7 mouse cellular contexts compared by ENCODE assay signal in the genomic region with DNA sequence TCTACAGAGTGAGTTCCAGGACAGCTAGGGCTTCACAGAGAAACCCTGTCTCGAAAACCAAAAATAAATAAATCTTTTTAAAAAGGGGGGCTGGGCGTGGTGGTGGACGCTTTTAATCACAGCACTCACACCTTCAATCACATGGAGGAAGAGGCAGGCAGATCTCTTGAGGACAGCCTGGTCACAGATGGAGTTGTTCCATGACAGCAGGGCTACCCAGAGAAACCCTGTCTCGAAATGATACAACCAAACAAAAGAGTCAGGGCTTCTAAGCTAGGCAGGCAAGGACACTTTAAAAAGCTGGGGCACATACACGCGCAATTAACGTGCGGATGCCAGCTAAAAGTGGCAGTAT. TPM values are rescaled to one million over a fixed set of nuclear protein-coding genes. Genes with fewer than 3 reads are reported as not detected.
DNase-seq lines count a peak whose midpoint lies in the region; ATAC-seq and TF ChIP-seq lines count a peak whose summit lies in the region.

No protein-coding gene starts in this region.

- H3K4me2 ChIP-seq in lung, postnatal 0 days (replicated peaks; ENCODE audit: low read depth, low read length) = no peak overlapping the region; the same call in 1 of the 2 replicates
- H3K4me2 ChIP-seq in forebrain, embryonic 11.5 days (ENCODE audit: low read depth, low read length, severe bottlenecking) = peak overlapping the region; percentile 38; the same call in 1 of the 2 replicates
- peak overlapping the region; percentile 55 for H3K4me2 ChIP-seq in limb, embryonic 15.5 days
- peak overlapping the region; percentile 55 for H3K4me2 ChIP-seq in stomach, embryonic 16.5 days (ENCODE audit: low read depth, low read length)

- H3K4me1 ChIP-seq in lung, postnatal 0 days (ENCODE audit: insufficient read depth, low read depth, low read length) = no peaks in the 10 kb centered on the region
- H3K4me1 ChIP-seq in forebrain, embryonic 11.5 days (replicated peaks; ENCODE audit: control insufficient read depth, insufficient read depth, low read length) = peaks cover 7% of the 10 kb centered on the region; the same call in 1 of the 2 replicates
- peaks cover 19% of the 10 kb centered on the region for H3K4me1 ChIP-seq in limb, embryonic 15.5 days
- peaks cover 17% of the 10 kb centered on the region for H3K4me1 ChIP-seq in stomach, embryonic 16.5 days (ENCODE audit: control insufficient read depth, insufficient read depth, low read length)

- 15% methylated on average over 8 of the region's 8 CpGs for WGBS in lung, postnatal 0 days
- 13% methylated on average over 8 of the region's 8 CpGs for WGBS in forebrain, embryonic 11.5 days
- 18% methylated on average over 8 of the region's 8 CpGs for WGBS in limb, embryonic 15.5 days
- WGBS in stomach, embryonic 16.5 days = 15% methylated on average over 8 of the region's 8 CpGs

- H3K4me3 ChIP-seq in lung, postnatal 0 days (ENCODE audit: low read depth, low read length) = no peak overlapping the region
- H3K4me3 ChIP-seq in forebrain, embryonic 11.5 days (ENCODE audit: low read depth, low read length) = peak overlapping the region; percentile 90
- H3K4me3 ChIP-seq in limb, embryonic 15.5 days = peak overlapping the region; percentile 90
- H3K4me3 ChIP-seq in stomach, embryonic 16.5 days (replicated peaks; ENCODE audit: low read length) = peak overlapping the region; percentile 94

- H3K36me3 ChIP-seq in lung, postnatal 0 days (ENCODE audit: insufficient read depth, low read length) = no peaks in the 10 kb centered on the region
- peaks cover 2% of the 10 kb centered on the region; the same call in 1 of the 2 replicates for H3K36me3 ChIP-seq in forebrain, embryonic 11.5 days (ENCODE audit: control insufficient read depth, insufficient read depth, low read length)
- peaks cover 10% of the 10 kb centered on the region for H3K36me3 ChIP-seq in limb, embryonic 15.5 days
- no peaks in the 10 kb centered on the region for H3K36me3 ChIP-seq in stomach, embryonic 16.5 days (ENCODE audit: control insufficient read depth, insufficient read depth, low read length)

- TF ChIP-seq CTCF in lung, postnatal 0 days (IDR thresholded peaks at IDR 0.05) = no peak

- no peak overlapping the region for H3K9ac ChIP-seq in lung, postnatal 0 days (replicated peaks; ENCODE audit: low read depth)
- H3K9ac ChIP-seq in forebrain, embryonic 11.5 days (ENCODE audit: low read length) = no peak overlapping the region
- H3K9ac ChIP-seq in limb, embryonic 15.5 days = no peak overlapping the region
- peak overlapping the region; percentile 57; the same call in 1 of the 2 replicates for H3K9ac ChIP-seq in stomach, embryonic 16.5 days (ENCODE audit: low read length)

- no peaks in the 10 kb centered on the region for H3K27me3 ChIP-seq in lung, postnatal 0 days (replicated peaks; ENCODE audit: insufficient read depth, low read length)
- H3K27me3 ChIP-seq in forebrain, embryonic 11.5 days (ENCODE audit: control insufficient read depth, insufficient read depth, low read length) = no peaks in the 10 kb centered on the region
- no peaks in the 10 kb centered on the region for H3K27me3 ChIP-seq in limb, embryonic 15.5 days
- no peaks in the 10 kb centered on the region for H3K27me3 ChIP-seq in stomach, embryonic 16.5 days (ENCODE audit: control insufficient read depth, insufficient read depth, low read length)

- peak; percentile 20; the same call in 1 of the 2 replicates for TF ChIP-seq EP300 in lung, postnatal 0 days (IDR thresholded peaks at IDR 0.05)

- ATAC-seq in lung, postnatal 0 days = no peak
- ATAC-seq in forebrain, embryonic 11.5 days (replicated peaks; ENCODE audit: low FRiP score) = peak; percentile 56; the same call in 1 of the 2 replicates
- no peak for ATAC-seq in limb, embryonic 15.5 days (ENCODE audit: insufficient number of reproducible peaks, low FRiP score, low TSS enrichment, low read depth)
- no peak; the same call in 1 of the 2 replicates for ATAC-seq in stomach, embryonic 16.5 days (ENCODE audit: insufficient read depth, low FRiP score)

- no peak overlapping the region for H3K27ac ChIP-seq in lung, postnatal 0 days (ENCODE audit: low read length)
- H3K27ac ChIP-seq in forebrain, embryonic 11.5 days (ENCODE audit: low read depth, low read length) = no peak overlapping the region
- H3K27ac ChIP-seq in limb, embryonic 15.5 days = no peak overlapping the region
- no peak overlapping the region for H3K27ac ChIP-seq in stomach, embryonic 16.5 days (ENCODE audit: low read length)

- H3K9me3 ChIP-seq in lung, postnatal 0 days (ENCODE audit: low read length) = no peaks in the 10 kb centered on the region
- no peaks in the 10 kb centered on the region for H3K9me3 ChIP-seq in forebrain, embryonic 11.5 days (ENCODE audit: control insufficient read depth, low read length)
- H3K9me3 ChIP-seq in limb, embryonic 15.5 days = no peaks in the 10 kb centered on the region
- no peaks in the 10 kb centered on the region for H3K9me3 ChIP-seq in stomach, embryonic 16.5 days (replicated peaks; ENCODE audit: control insufficient read depth, low read length)

- DNase-seq in lung, postnatal 0 days (ENCODE audit: low spot score) = no peak
- no peak for DNase-seq in lung, postnatal 36 days
- no peak for DNase-seq in forebrain, embryonic 11.5 days (ENCODE audit: low spot score)
- no peak for DNase-seq in layer of hippocampus, adult 9-10 months (ENCODE audit: low spot score)
- DNase-seq in cerebellum, adult 8-10 months = no peak

RNA-seq across cellular contexts. Expression of a gene that starts 0.3 kb away (rescaled TPM):
- 51.0 and 53.9 TPM in 2 replicates for polyA plus RNA-seq in lung, postnatal 0 days (2015; fragmentation: Nextera tagmentation; extraction: Ambion mirVana)
- polyA plus RNA-seq in forebrain, embryonic 11.5 days (2014; fragmentation: Nextera tagmentation; extraction: Ambion mirVana) = 251 and 267 TPM in 2 replicates
- 126 and 127 TPM in 2 replicates for polyA plus RNA-seq in limb, embryonic 15.5 days (2015; fragmentation: Nextera tagmentation; extraction: Ambion mirVana)
- polyA plus RNA-seq in stomach, embryonic 16.5 days (2015; fragmentation: Nextera tagmentation; extraction: Ambion mirVana) = 154 and 167 TPM in 2 replicates

RNA-seq across cellular contexts. Expression of a gene that starts 15.7 kb away (rescaled TPM):
- 32.2 and 34.4 TPM in 2 replicates for polyA plus RNA-seq in lung, postnatal 0 days (2015; fragmentation: Nextera tagmentation; extraction: Ambion mirVana)
- 28.3 and 31.6 TPM in 2 replicates for polyA plus RNA-seq in forebrain, embryonic 11.5 days (2014; fragmentation: Nextera tagmentation; extraction: Ambion mirVana)
- polyA plus RNA-seq in limb, embryonic 15.5 days (2015; fragmentation: Nextera tagmentation; extraction: Ambion mirVana) = 19.6 and 20.0 TPM in 2 replicates
- 14.7 and 19.9 TPM in 2 replicates for polyA plus RNA-seq in stomach, embryonic 16.5 days (2015; fragmentation: Nextera tagmentation; extraction: Ambion mirVana)

RNA-seq across cellular contexts. Expression of a gene that starts 26.5 kb away (rescaled TPM):
- polyA plus RNA-seq in lung, postnatal 0 days (2015; fragmentation: Nextera tagmentation; extraction: Ambion mirVana) = 145 and 146 TPM in 2 replicates
- polyA plus RNA-seq in forebrain, embryonic 11.5 days (2014; fragmentation: Nextera tagmentation; extraction: Ambion mirVana) = 12.2 and 12.6 TPM in 2 replicates
- 46.1 and 52.6 TPM in 2 replicates for polyA plus RNA-seq in limb, embryonic 15.5 days (2015; fragmentation: Nextera tagmentation; extraction: Ambion mirVana)
- 40.5 and 45.6 TPM in 2 replicates for polyA plus RNA-seq in stomach, embryonic 16.5 days (2015; fragmentation: Nextera tagmentation; extraction: Ambion mirVana)

RNA-seq across cellular contexts. Expression of a gene that starts 48.2 kb away (rescaled TPM):
- polyA plus RNA-seq in lung, postnatal 0 days (2015; fragmentation: Nextera tagmentation; extraction: Ambion mirVana) = 1.3 and 1.4 TPM in 2 replicates
- polyA plus RNA-seq in forebrain, embryonic 11.5 days (2014; fragmentation: Nextera tagmentation; extraction: Ambion mirVana) = 0.47 and 0.60 TPM in 2 replicates
- 0.95 and 1.1 TPM in 2 replicates for polyA plus RNA-seq in limb, embryonic 15.5 days (2015; fragmentation: Nextera tagmentation; extraction: Ambion mirVana)
- polyA plus RNA-seq in stomach, embryonic 16.5 days (2015; fragmentation: Nextera tagmentation; extraction: Ambion mirVana) = 5.7 and 6.3 TPM in 2 replicates
